8 mouse cellular contexts compared by ENCODE assay signal in the genomic region with DNA sequence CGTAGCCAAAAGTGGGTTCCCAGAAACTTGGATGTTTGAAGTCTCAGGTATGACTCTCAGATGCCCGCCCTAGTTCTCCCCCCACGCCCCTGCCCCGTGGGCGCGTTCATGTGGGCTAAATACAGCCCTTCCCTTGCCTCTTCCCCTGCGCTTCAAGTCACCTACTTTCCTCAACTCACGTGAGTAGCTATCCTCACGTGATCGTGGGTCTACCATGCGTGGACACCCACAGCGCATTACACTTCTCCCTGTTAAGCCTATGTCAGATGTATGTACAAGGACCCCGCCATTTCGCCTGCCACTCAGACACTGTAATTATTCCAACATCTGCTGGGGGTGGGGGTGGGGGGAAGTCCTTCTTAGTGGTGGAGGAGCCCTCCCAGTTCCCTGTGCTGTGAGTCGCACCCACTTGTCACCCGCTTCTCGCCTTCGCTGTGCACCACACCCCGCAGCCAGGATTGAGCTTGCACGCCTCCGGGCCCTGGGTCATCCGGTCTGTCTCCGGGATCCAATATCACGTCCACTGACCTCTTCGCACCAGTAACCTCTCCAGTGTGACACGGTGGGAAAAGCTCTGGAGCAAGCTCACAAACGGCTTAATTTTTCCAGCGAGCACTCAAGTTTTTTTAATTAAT. TPM values are rescaled to one million over a fixed set of nuclear protein-coding genes. Genes with fewer than 3 reads are reported as not detected.
A peak's percentile ranks its signal among the peaks of the same experiment; 100 is the strongest.
DNase-seq lines count a peak whose midpoint lies in the region; ATAC-seq and TF ChIP-seq lines count a peak whose summit lies in the region.

No protein-coding gene starts in this region.

- H3K9me3 ChIP-seq in limb, embryonic 11.5 days (ENCODE audit: control insufficient read depth, low read length) = no peaks in the 10 kb centered on the region
- no peaks in the 10 kb centered on the region for H3K9me3 ChIP-seq in midbrain, embryonic 13.5 days

- intact Hi-C loops in gastrocnemius, adult 2 months (cut with DNase I) = loop anchor here (2.0 to 5.0 kb wide), 3 partner anchors 71 to 175 kb away; partner anchors contain the start of gene Ccng2

- H3K4me2 ChIP-seq in limb, embryonic 11.5 days (ENCODE audit: low read depth, severe bottlenecking) = peak overlapping the region; percentile 97
- peak overlapping the region; percentile 96 for H3K4me2 ChIP-seq in midbrain, embryonic 13.5 days (replicated peaks)

- no peaks in the 10 kb centered on the region for H3K36me3 ChIP-seq in limb, embryonic 11.5 days (ENCODE audit: control insufficient read depth, insufficient read depth, low read length)
- H3K36me3 ChIP-seq in midbrain, embryonic 13.5 days = no peaks in the 10 kb centered on the region

- DNase-seq in cerebellum, adult 11 months = peak; percentile 39
- DNase-seq in cerebellum, adult 9-11 months = peak; percentile 70
- peak; percentile 80 for DNase-seq in gastrocnemius, adult 2 months
- DNase-seq in induced T-regulatory cell, adult 2 months (ENCODE audit: low read depth) = peak; percentile 61
- DNase-seq in limb, embryonic 11.5 days (ENCODE audit: low spot score) = no peak
- peak; percentile 56 to 62 for DNase-seq in spleen, postnatal 36 days (ENCODE audit: low spot score in 2 of 2)

- H3K27ac ChIP-seq in gastrocnemius, adult 2 months = peak overlapping the region; percentile 99
- no peak overlapping the region for H3K27ac ChIP-seq in limb, embryonic 11.5 days (replicated peaks; ENCODE audit: low read depth, low read length)
- peak overlapping the region; percentile 96 for H3K27ac ChIP-seq in midbrain, embryonic 13.5 days

- ATAC-seq in cerebellum, adult (ENCODE audit: insufficient number of reproducible peaks, low FRiP score, low TSS enrichment) = no peak
- ATAC-seq in limb, embryonic 11.5 days (ENCODE audit: insufficient number of reproducible peaks, low FRiP score, low TSS enrichment, low read depth) = peak; percentile 24; the same call in 1 of the 2 replicates
- ATAC-seq in midbrain, embryonic 13.5 days = peak; percentile 28

- H3K9ac ChIP-seq in limb, embryonic 11.5 days (ENCODE audit: low read length) = peak overlapping the region; percentile 92
- H3K9ac ChIP-seq in midbrain, embryonic 13.5 days (replicated peaks) = peak overlapping the region; percentile 89

- H3K4me1 ChIP-seq in limb, embryonic 11.5 days (ENCODE audit: control insufficient read depth, insufficient read depth, low read length) = peaks cover 27% of the 10 kb centered on the region
- H3K4me1 ChIP-seq in midbrain, embryonic 13.5 days (replicated peaks) = peaks cover 48% of the 10 kb centered on the region

- no peak for TF ChIP-seq CTCF in gastrocnemius, adult 2 months (IDR thresholded peaks at IDR 0.05)

- H3K4me3 ChIP-seq in gastrocnemius, adult 2 months = peak overlapping the region; percentile 88
- H3K4me3 ChIP-seq in limb, embryonic 11.5 days (ENCODE audit: low read depth, low read length) = peak overlapping the region; percentile 94
- peak overlapping the region; percentile 85 for H3K4me3 ChIP-seq in midbrain, embryonic 13.5 days (replicated peaks)

- 6% methylated on average over 28 of the region's 28 CpGs for WGBS in limb, embryonic 11.5 days
- 6% methylated on average over 28 of the region's 28 CpGs for WGBS in midbrain, embryonic 13.5 days

- H3K27me3 ChIP-seq in limb, embryonic 11.5 days (ENCODE audit: control insufficient read depth, insufficient read depth, low read length) = no peaks in the 10 kb centered on the region
- no peaks in the 10 kb centered on the region for H3K27me3 ChIP-seq in midbrain, embryonic 13.5 days

RNA-seq across cellular contexts. Expression of gene Sept11, which starts 1.0 kb away (rescaled TPM):
- total RNA-seq in gastrocnemius, adult 2 months (2021) = 10 to 100 TPM; 85.1 to 87.6 TPM
- 276 and 282 TPM in 2 replicates for polyA plus RNA-seq in limb, embryonic 11.5 days (2014; fragmentation: Nextera tagmentation; extraction: Ambion mirVana)
- 172 and 173 TPM in 2 replicates for polyA plus RNA-seq in midbrain, embryonic 13.5 days (2015; fragmentation: Nextera tagmentation; extraction: Ambion mirVana)

RNA-seq across cellular contexts. Expression of gene Sowahb, which starts 47.4 kb away (rescaled TPM):
- total RNA-seq in gastrocnemius, adult 2 months (2021) = not detected
- 0.28 and 0.72 TPM in 2 replicates for polyA plus RNA-seq in limb, embryonic 11.5 days (2014; fragmentation: Nextera tagmentation; extraction: Ambion mirVana)
- polyA plus RNA-seq in midbrain, embryonic 13.5 days (2015; fragmentation: Nextera tagmentation; extraction: Ambion mirVana) = 0.06 TPM in 1 of 2 replicates, not detected in the other
